Mouse (Mus musculus): ENCODE measurements around the gene Abhd4. TPM values are rescaled to one million over a fixed set of nuclear protein-coding genes. Genes with fewer than 3 reads are reported as not detected.

Gene Abhd4
- polyA plus RNA-seq, 1 experiment = 237 TPM

DNA sequence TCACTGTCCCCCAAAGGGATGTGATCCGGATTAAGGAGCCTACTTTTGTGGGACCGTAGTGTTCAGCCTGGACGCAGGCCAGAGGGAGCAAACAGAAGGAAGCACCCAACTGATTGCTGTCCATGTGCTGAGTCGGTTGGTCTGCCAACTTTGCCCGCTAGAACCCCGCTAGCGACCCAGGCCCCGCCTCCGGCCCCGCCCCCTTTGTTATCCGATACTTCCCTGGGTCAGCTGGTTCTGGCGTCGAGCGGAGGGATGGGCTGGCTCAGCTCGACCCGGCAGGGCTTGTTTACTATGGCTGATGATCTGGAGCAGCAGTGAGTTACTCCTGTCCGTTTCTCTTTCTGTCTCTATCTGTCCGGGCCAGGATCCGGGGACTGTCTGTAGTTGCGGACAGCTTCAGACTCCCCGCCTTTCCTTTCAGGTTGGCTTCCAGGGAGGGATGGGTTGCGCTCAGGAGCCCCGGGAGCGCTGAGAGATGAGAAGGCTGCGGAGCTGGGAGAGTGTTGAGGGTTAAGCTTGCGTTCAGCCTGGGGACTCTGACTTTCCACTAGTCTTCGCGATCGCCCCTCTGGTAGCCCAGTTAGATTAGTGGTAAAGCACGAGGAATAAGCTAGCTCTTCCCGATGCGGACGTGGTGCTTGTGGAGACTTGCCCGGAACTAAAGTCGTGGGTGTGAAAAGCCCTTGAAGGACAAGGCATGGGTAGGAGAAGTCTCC is 5.2 kb downstream of the Abhd4 start:
- Histone ChIP-seq H3K36me3 (ENCODE audit: control insufficient read depth, insufficient read depth, low read length) (no peaks in the 10 kb centered on the region), H3K4me3 (ENCODE audit: control insufficient read depth, low read depth, low read length) (peak overlapping the region; percentile 93), H3K27me3 (ENCODE audit: control insufficient read depth, insufficient read depth, low read length) (no peaks in the 10 kb centered on the region), H3K27ac (ENCODE audit: control insufficient read depth, insufficient read depth, low read depth, low read length) (peak overlapping the region; percentile 84), H3K4me1 (ENCODE audit: control insufficient read depth, insufficient read depth, low read length) (peaks cover 8% of the 10 kb centered on the region)
- no peak for TF ChIP-seq CTCF (IDR thresholded peaks at IDR 0.05; ENCODE audit: control insufficient read depth, insufficient read depth, insufficient replicate concordance, low read depth, low read length)
- TF ChIP-seq POLR2A (IDR thresholded peaks at IDR 0.05; ENCODE audit: control insufficient read depth, low read depth, low read length) = peak; percentile 84

GRCm38 (mm10) chr14:54259722-54260085 is 5.7 kb downstream of the Abhd4 start:
- peak overlapping the region; percentile 93 for H3K4me3 ChIP-seq (ENCODE audit: control insufficient read depth, low read depth, low read length)
- peak overlapping the region; percentile 55 for H3K27ac ChIP-seq (ENCODE audit: control insufficient read depth, insufficient read depth, low read depth, low read length)
- H3K36me3 ChIP-seq (ENCODE audit: control insufficient read depth, insufficient read depth, low read length) = no peaks in the 10 kb centered on the region
- no peak for TF ChIP-seq CTCF (IDR thresholded peaks at IDR 0.05; ENCODE audit: control insufficient read depth, insufficient read depth, insufficient replicate concordance, low read depth, low read length)
- TF ChIP-seq POLR2A (IDR thresholded peaks at IDR 0.05; ENCODE audit: control insufficient read depth, low read depth, low read length) = no peak
- no peaks in the 10 kb centered on the region for H3K27me3 ChIP-seq (ENCODE audit: control insufficient read depth, insufficient read depth, low read length)
- H3K4me1 ChIP-seq (ENCODE audit: control insufficient read depth, insufficient read depth, low read length) = peaks cover 8% of the 10 kb centered on the region

GRCm38 (mm10) chr14:54260196-54260595 is 6.2 kb downstream of the Abhd4 start:
- Histone ChIP-seq H3K4me3 (ENCODE audit: control insufficient read depth, low read depth, low read length) (peak overlapping the region; percentile 93), H3K27ac (ENCODE audit: control insufficient read depth, insufficient read depth, low read depth, low read length) (peak overlapping the region; percentile 55), H3K36me3 (ENCODE audit: control insufficient read depth, insufficient read depth, low read length) (no peaks in the 10 kb centered on the region), H3K27me3 (ENCODE audit: control insufficient read depth, insufficient read depth, low read length) (no peaks in the 10 kb centered on the region), H3K4me1 (ENCODE audit: control insufficient read depth, insufficient read depth, low read length) (peaks cover 8% of the 10 kb centered on the region)
- TF ChIP-seq CTCF (IDR thresholded peaks at IDR 0.05; ENCODE audit: control insufficient read depth, insufficient read depth, insufficient replicate concordance, low read depth, low read length) (no peak), POLR2A (IDR thresholded peaks at IDR 0.05; ENCODE audit: control insufficient read depth, low read depth, low read length) (no peak)

- TF ChIP-seq POLR2A (IDR thresholded peaks at IDR 0.05; ENCODE audit: control insufficient read depth, low read depth, low read length) (no peak), CTCF (IDR thresholded peaks at IDR 0.05; ENCODE audit: control insufficient read depth, insufficient read depth, insufficient replicate concordance, low read depth, low read length) (no peak)
- H3K4me1 ChIP-seq (ENCODE audit: control insufficient read depth, insufficient read depth, low read length) = peaks cover 8% of the 10 kb centered on the region
- no peaks in the 10 kb centered on the region for H3K36me3 ChIP-seq (ENCODE audit: control insufficient read depth, insufficient read depth, low read length)
- no peak overlapping the region for H3K4me3 ChIP-seq (ENCODE audit: control insufficient read depth, low read depth, low read length)
- H3K27me3 ChIP-seq (ENCODE audit: control insufficient read depth, insufficient read depth, low read length) = no peaks in the 10 kb centered on the region
- H3K27ac ChIP-seq (ENCODE audit: control insufficient read depth, insufficient read depth, low read depth, low read length) = no peak overlapping the region; the same call in 1 of the 2 replicates
Measured at GRCm38 (mm10) chr14:54261386-54261785, 7.4 kb downstream of the Abhd4 start.

- peaks cover 8% of the 10 kb centered on the region for H3K4me1 ChIP-seq (ENCODE audit: control insufficient read depth, insufficient read depth, low read length)
- no peak overlapping the region for H3K27ac ChIP-seq (ENCODE audit: control insufficient read depth, insufficient read depth, low read depth, low read length)
- no peak for TF ChIP-seq CTCF (IDR thresholded peaks at IDR 0.05; ENCODE audit: control insufficient read depth, insufficient read depth, insufficient replicate concordance, low read depth, low read length)
- H3K27me3 ChIP-seq (ENCODE audit: control insufficient read depth, insufficient read depth, low read length) = no peaks in the 10 kb centered on the region
- no peak overlapping the region for H3K4me3 ChIP-seq (ENCODE audit: control insufficient read depth, low read depth, low read length)
- no peaks in the 10 kb centered on the region; the same call in 1 of the 2 replicates for H3K36me3 ChIP-seq (ENCODE audit: control insufficient read depth, insufficient read depth, low read length)
Measured at GRCm38 (mm10) chr14:54262622-54263021, 8.6 kb downstream of the Abhd4 start.

DNA sequence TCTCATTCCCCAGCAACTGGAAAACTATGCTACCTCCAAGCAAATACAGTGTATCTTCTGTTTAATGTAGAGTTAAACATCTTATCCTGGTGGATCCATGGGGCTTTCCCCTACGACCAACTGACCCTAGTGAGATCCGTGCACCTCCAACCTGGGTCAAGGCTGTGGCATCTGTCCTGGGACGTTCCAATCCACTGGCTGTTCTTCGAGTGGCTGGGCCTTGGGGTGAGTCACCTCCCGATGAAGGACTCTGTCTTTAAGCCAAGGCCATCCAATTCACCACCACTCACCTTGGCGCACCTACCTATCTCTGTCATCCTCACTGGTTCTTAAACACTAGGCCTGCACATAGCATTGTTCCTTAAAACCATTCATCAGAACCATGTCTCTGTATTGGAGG is 9.1 kb downstream of the Abhd4 start:
- no peaks in the 10 kb centered on the region; the same call in 1 of the 2 replicates for H3K36me3 ChIP-seq (ENCODE audit: control insufficient read depth, insufficient read depth, low read length)
- no peak overlapping the region for H3K27ac ChIP-seq (ENCODE audit: control insufficient read depth, insufficient read depth, low read depth, low read length)
- no peak for TF ChIP-seq POLR2A (IDR thresholded peaks at IDR 0.05; ENCODE audit: control insufficient read depth, low read depth, low read length)
- TF ChIP-seq CTCF (IDR thresholded peaks at IDR 0.05; ENCODE audit: control insufficient read depth, insufficient read depth, insufficient replicate concordance, low read depth, low read length) = no peak
- no peak overlapping the region for H3K4me3 ChIP-seq (ENCODE audit: control insufficient read depth, low read depth, low read length)
- H3K4me1 ChIP-seq (ENCODE audit: control insufficient read depth, insufficient read depth, low read length) = peaks cover 8% of the 10 kb centered on the region
- H3K27me3 ChIP-seq (ENCODE audit: control insufficient read depth, insufficient read depth, low read length) = no peaks in the 10 kb centered on the region

DNA sequence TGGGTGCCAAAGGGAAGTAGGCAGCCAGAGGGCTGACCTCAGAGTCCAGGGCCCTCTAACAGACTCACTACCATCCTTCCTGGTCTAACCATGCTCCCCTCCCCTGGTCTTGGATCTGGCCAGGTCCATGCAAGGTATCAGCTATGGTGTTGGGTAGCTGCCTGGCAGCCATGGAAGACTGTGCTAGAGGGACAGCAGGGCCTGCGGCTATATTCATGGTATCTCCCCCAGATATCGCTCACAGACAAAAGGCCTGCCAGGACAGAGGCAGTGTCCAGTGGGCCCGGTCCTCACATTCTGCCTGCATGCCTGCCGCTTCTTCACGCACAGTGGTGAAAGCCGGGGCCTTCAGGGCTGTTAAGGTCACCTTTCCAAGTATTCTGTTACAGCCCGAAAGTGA is 10.2 kb downstream of the Abhd4 start:
- H3K36me3 ChIP-seq (ENCODE audit: control insufficient read depth, insufficient read depth, low read length) = no peaks in the 10 kb centered on the region; the same call in 1 of the 2 replicates
- H3K4me1 ChIP-seq (ENCODE audit: control insufficient read depth, insufficient read depth, low read length) = peaks cover 3% of the 10 kb centered on the region; the same call in 1 of the 2 replicates
- no peak overlapping the region for H3K27ac ChIP-seq (ENCODE audit: control insufficient read depth, insufficient read depth, low read depth, low read length)
- no peak overlapping the region for H3K4me3 ChIP-seq (ENCODE audit: control insufficient read depth, low read depth, low read length)
- H3K27me3 ChIP-seq (ENCODE audit: control insufficient read depth, insufficient read depth, low read length) = no peaks in the 10 kb centered on the region
- TF ChIP-seq CTCF (IDR thresholded peaks at IDR 0.05; ENCODE audit: control insufficient read depth, insufficient read depth, insufficient replicate concordance, low read depth, low read length) = no peak
- no peak for TF ChIP-seq POLR2A (IDR thresholded peaks at IDR 0.05; ENCODE audit: control insufficient read depth, low read depth, low read length)
